Mouse (Mus musculus) c-Kit-positive CD71-negative TER-119-negative erythroid progenitor cells, embryonic 14.5 days (primary cell): Measurements from ENCODE around the gene Rnf11.
"Not testable (repeated sequence)": the region's sequence is repeated elsewhere in the genome, so short reads cannot be mapped to it uniquely, and the experiment has no call there.

Experiments
- DNase-seq: peaks from one replicate; pipeline ENCODE4 v3.0.0-alpha.2; 2013; ENCODE audit warnings: low read depth

Gene Rnf11

GRCm38 (mm10) chr4:109411377-109411967 lies 73.1 kb downstream of the Rnf11 start:
- DNase-seq, result no peak

GRCm38 (mm10) chr4:109410681-109411376 lies 73.7 kb downstream of the Rnf11 start:
- DNase-seq, result peak; percentile 38

- no peak for DNase-seq
Observed at GRCm38 (mm10) chr4:109407701-109408485, 76.6 kb downstream of the Rnf11 start.

- no peak for DNase-seq
Observed at GRCm38 (mm10) chr4:109407176-109407520, 77.4 kb downstream of the Rnf11 start.

GRCm38 (mm10) chr4:109406486-109407175 lies 77.9 kb downstream of the Rnf11 start, which contains the start of gene Ttc39a:
Ttc39a (plus strand) TSS chr4:109406623.
- DNase-seq, result no peak

- peak; percentile 69 for DNase-seq
Observed at GRCm38 (mm10) chr4:109406054-109406485, 78.5 kb downstream of the Rnf11 start.

- no peak for DNase-seq
Observed at GRCm38 (mm10) chr4:109405415-109405814, 79.1 kb downstream of the Rnf11 start.

- DNase-seq, result not testable (repeated sequence)
Observed at GRCm38 (mm10) chr4:109404908-109405307, 79.6 kb downstream of the Rnf11 start.

- no peak for DNase-seq
Observed at GRCm38 (mm10) chr4:109401176-109401689, 83.3 kb downstream of the Rnf11 start.
